Mouse (Mus musculus) splenic B cell, adult 2 months (primary cell): ENCODE results near the gene Dennd1b.

Source experiments
- DNase-seq: peaks from one replicate; pipeline ENCODE4 v3.0.0-alpha.2; 2011; ENCODE audit warnings: low read depth, low spot score
- H3K27me3 ChIP-seq: 2 replicates; pipeline ENCODE4 v1.6.1; 2012; ENCODE audit warnings: mild to moderate bottlenecking, low read length, moderate library complexity, mixed read lengths; ENCODE audit not compliant: control insufficient read depth, poor library complexity, insufficient read depth, severe bottlenecking
- H3K36me3 ChIP-seq: 2 replicates; pipeline ENCODE4 v1.6.1; 2012; ENCODE audit warnings: mild to moderate bottlenecking, low read length, moderate library complexity, mixed read lengths; ENCODE audit not compliant: control insufficient read depth, poor library complexity, insufficient read depth, severe bottlenecking

The Dennd1b gene

GRCm38 (mm10) chr1:139101725-139102124 lies 138.5 kb downstream of the Dennd1b start:
- peaks cover 2% of the 10 kb centered on the region for H3K36me3 ChIP-seq
- DNase-seq, result no peak
- no peaks in the 10 kb centered on the region for H3K27me3 ChIP-seq

- Histone ChIP-seq H3K36me3 (peaks cover 12% of the 10 kb centered on the region), H3K27me3 (no peaks in the 10 kb centered on the region)
- DNase-seq, result no peak
Observed at GRCm38 (mm10) chr1:139108251-139108650, 145.0 kb downstream of the Dennd1b start.

GRCm38 (mm10) chr1:139122626-139123025 lies 159.4 kb downstream of the Dennd1b start:
- Histone ChIP-seq H3K27me3 (no peaks in the 10 kb centered on the region), H3K36me3 (no peaks in the 10 kb centered on the region)
- DNase-seq, result no peak

GRCm38 (mm10) chr1:139139644-139140043 lies 176.4 kb downstream of the Dennd1b start:
- no peaks in the 10 kb centered on the region for H3K27me3 ChIP-seq
- H3K36me3 ChIP-seq, result peaks cover 4% of the 10 kb centered on the region; the same call in 1 of the 2 replicates
- DNase-seq, result no peak

GRCm38 (mm10) chr1:139145516-139145915 lies 182.3 kb downstream of the Dennd1b start:
- H3K36me3 ChIP-seq, result peaks cover 5% of the 10 kb centered on the region; the same call in 1 of the 2 replicates
- H3K27me3 ChIP-seq, result no peaks in the 10 kb centered on the region
- no peak for DNase-seq

DNA sequence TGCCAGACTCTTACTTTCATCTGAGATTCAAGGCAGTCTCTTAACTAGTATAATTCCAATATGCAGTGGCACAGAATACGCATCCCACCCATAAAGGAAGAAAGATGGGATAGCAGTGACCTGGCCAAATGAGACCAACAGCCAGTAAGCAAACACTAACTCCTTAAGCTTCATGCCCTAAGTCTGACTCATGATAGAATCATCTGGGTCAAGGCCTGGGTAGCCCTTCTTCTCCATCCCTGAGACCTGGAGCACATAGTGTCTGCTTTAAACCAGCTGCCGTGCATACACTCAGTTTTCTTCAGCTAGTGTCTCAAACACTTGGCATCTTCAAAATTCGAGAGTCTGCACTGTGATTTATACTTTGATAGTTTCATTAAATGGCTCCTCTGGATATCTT lies 183.1 kb downstream of the Dennd1b start:
- Histone ChIP-seq H3K36me3 (peaks cover 8% of the 10 kb centered on the region; the same call in 1 of the 2 replicates), H3K27me3 (no peaks in the 10 kb centered on the region)
- DNase-seq, result no peak

- no peak for DNase-seq
Observed at GRCm38 (mm10) chr1:139153006-139153405, 189.8 kb downstream of the Dennd1b start.

GRCm38 (mm10) chr1:139153493-139153892 lies 190.3 kb downstream of the Dennd1b start:
- 0 out of 2 replicates have a peak, but pooled peaks cover 2% of the 10 kb centered on the region for H3K36me3 ChIP-seq
- H3K27me3 ChIP-seq, result no peaks in the 10 kb centered on the region
- DNase-seq, result no peak

More at GRCm38 (mm10) chr1:139153006-139153405, 189.8 kb downstream of the Dennd1b start:
- Histone ChIP-seq H3K36me3 (0 out of 2 replicates have a peak, but pooled peaks cover 2% of the 10 kb centered on the region), H3K27me3 (no peaks in the 10 kb centered on the region)

DNA sequence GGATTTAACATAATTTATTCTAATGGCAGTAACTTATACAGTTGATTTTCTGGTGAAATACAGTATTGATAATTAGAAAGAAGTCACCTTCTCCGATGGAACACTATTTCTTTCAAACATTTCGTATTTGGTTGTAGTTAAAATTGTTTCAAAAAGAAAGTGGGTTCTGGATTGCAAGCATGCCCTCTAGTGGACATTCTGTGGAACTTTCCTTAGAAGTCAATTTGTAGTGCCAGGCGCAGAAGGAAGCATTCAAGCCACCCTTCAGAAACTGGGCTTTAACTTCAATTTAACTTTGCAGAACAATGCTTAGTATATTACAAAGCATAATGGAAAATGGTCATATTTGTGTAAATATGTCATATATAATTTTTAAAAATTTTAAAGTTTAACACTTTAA lies 193.2 kb downstream of the Dennd1b start:
- H3K36me3 ChIP-seq, result peaks cover 3% of the 10 kb centered on the region
- DNase-seq, result peak; percentile 62
- no peaks in the 10 kb centered on the region for H3K27me3 ChIP-seq

DNA sequence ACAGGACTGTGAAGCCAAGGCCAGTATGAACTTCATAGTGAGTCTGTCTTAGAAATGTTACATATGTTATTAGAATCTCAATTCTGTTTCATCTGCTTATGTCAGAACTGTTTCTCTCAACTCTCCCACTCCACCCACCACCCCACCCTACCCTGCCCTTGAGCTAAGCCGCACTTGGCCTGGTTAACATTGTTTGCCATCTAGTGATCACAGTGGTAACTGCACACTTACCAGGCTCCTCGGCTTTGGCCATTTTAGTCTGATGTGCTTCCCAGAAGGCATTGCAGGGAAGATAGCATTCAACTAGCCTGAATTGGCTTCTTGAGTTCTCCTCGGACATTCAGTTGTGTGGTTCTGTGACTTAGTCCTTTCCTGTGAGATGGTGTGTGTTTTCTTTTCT lies 198.4 kb downstream of the Dennd1b start:
- DNase-seq, result peak; percentile 19
- Histone ChIP-seq H3K27me3 (no peaks in the 10 kb centered on the region), H3K36me3 (peaks cover 3% of the 10 kb centered on the region)

GRCm38 (mm10) chr1:139162814-139163213 lies 199.6 kb downstream of the Dennd1b start:
- Histone ChIP-seq H3K36me3 (peaks cover 3% of the 10 kb centered on the region), H3K27me3 (no peaks in the 10 kb centered on the region)
- DNase-seq, result peak; percentile 62

- DNase-seq, result no peak
- H3K36me3 ChIP-seq, result peaks cover 15% of the 10 kb centered on the region
- no peaks in the 10 kb centered on the region for H3K27me3 ChIP-seq
Observed at GRCm38 (mm10) chr1:139174058-139174832, 211.0 kb downstream of the Dennd1b start.

- no peak for DNase-seq
- H3K36me3 ChIP-seq, result peaks cover 2% of the 10 kb centered on the region; the same call in 1 of the 2 replicates
Observed at GRCm38 (mm10) chr1:139179707-139180106, 216.5 kb downstream of the Dennd1b start.

GRCm38 (mm10) chr1:139180481-139181149 lies 217.4 kb downstream of the Dennd1b start:
- Histone ChIP-seq H3K36me3 (peaks cover 2% of the 10 kb centered on the region; the same call in 1 of the 2 replicates), H3K27me3 (no peaks in the 10 kb centered on the region)
- DNase-seq, result peak; percentile 9

More at GRCm38 (mm10) chr1:139179707-139180106, 216.5 kb downstream of the Dennd1b start:
- no peaks in the 10 kb centered on the region for H3K27me3 ChIP-seq

DNA sequence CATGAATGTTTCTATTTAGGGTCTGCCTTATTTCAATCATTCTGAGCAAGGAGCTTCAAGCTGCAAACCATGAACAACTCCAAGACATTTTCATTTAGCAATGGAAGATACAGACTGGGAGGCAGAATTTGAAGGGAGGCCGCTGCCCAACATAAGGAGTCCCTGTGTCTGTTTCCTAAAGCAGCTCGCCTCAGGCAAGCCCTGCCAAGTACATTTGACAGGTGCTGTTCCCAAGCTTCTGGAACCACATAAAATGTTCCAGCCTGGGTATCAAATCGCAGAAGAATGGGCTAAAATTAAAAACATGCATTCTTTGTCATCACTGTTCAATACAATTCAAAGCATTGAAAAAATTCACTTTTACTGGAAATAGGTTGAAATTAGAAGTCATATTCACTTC lies 229.4 kb downstream of the Dennd1b start:
- H3K27me3 ChIP-seq, result no peaks in the 10 kb centered on the region
- DNase-seq, result no peak
- H3K36me3 ChIP-seq, result no peaks in the 10 kb centered on the region
